Mouse (Mus musculus): ENCODE results near the gene Ppdpf. TPM values are rescaled to one million over a fixed set of nuclear protein-coding genes. Genes with fewer than 3 reads are reported as not detected.
"Not testable (repeated sequence)": the region's sequence is repeated elsewhere in the genome, so short reads cannot be mapped to it uniquely, and the experiment has no call there.

Ppdpf gene
- total RNA-seq, 2 experiments from 2014 or later: 91.2 to 93.3 TPM

DNA sequence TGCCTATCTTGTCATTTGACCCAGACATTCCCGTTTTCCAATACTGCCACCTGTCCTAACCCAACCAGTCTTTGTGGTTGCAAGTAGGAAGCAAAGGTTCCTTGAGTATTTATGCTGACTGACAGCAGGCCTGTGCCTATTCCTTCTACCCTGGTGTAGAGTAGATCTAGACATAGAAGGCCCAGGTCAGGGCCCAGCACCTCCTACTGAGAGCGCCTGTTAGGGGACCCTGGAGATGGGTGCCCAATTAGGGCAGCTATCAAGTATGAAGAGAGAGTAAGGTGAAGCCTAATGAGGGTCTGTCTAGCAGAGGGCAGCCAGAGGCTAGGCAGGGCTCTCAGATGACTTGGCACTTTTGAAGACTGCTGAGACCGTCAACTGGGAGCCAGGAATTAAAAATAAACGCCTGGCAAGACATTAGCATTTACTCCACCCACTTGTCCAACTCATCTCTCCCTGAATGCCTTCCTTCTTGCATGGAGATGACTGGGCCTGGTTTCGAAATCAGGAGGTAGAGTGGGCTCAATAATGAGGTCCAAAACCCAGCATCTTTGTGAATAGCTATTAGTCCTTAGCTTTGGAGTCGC is 29.2 kb upstream of the Ppdpf start:
- DNase-seq (ENCODE audit: low spot score in 2 of 2): no peak

DNA sequence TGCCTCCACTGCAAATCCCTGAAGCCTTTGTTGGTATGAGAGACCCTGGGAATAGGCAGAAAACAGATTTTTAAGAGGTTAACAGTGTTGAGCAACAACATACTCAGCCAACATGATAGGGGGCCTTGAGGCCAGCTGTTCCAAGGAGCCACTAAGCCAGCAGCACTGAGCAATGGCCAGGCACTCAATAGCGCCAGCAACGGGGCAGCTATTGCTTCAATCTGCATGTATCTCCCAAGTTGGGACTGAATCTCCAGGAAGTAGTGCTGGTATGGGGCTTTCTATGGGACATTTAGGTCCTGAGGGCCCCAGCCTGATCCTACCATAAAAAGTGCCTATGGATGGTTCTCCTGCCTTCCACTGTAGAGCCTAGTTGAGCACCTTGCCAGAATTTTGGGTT is 28.6 kb upstream of the Ppdpf start:
- no peak for DNase-seq (ENCODE audit: low spot score in 2 of 2)

DNA sequence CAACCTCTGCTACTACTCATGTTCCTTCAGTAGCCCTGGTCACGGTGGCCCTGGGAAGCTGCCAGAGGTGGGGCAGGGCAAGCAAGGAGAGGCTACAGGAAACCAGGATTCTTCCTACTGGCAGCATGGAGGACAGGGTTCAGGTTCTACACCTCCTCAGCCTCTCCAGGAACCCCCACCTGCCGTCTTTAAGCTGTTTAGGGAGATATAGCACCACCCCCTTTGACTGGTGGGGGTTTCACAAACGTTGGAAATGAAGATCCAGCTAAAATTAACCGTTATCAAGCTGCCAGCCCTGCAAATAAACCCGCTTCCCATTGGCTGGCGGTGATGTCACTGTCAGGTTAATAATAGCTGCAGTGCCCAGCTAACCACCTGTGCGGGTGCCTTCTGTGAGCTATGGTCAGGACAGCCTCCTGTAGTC is 27.9 kb upstream of the Ppdpf start:
- no peak for DNase-seq (ENCODE audit: low spot score in 2 of 2)

DNA sequence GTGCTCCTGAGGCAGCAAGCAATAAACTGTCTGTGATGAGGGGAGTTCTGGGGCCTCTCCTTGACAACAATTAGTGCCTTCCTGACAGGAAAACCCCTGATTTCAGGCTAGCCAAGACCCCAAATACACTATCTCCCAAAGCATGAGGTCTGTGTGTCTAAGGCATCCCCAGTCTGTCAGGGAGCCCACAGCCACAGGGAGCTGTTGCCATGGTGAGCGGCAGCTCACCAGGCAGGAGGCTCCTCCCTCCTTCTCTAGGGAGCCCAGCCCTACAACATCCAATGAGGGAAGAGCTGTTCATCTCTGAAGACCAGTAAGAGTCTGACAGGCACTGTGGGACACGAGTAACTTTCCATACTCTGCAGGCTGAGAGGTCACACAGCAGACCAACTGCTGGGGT is 27.3 kb upstream of the Ppdpf start:
- DNase-seq (ENCODE audit: low spot score in 2 of 2): no peak

DNA sequence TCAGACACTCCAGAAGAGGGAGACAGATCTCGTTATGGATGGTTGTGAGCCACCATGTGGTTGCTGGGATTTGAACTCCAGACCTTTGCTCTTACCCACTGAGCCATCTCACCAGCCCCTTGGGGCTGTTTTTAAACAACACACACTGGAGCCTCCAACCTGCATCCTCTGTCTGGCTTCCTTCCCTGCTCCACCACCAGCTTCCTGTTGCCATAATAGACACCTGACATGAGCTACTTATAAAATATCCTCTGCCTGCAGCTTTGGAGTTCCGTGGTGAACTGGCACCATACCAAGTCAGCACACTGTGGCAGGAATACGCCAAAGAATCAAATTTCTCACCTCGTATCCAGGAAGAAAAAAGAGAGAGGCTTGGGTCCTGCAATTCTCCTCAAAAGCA is 26.2 kb upstream of the Ppdpf start:
- DNase-seq (ENCODE audit: low spot score in 2 of 2): no peak

DNA sequence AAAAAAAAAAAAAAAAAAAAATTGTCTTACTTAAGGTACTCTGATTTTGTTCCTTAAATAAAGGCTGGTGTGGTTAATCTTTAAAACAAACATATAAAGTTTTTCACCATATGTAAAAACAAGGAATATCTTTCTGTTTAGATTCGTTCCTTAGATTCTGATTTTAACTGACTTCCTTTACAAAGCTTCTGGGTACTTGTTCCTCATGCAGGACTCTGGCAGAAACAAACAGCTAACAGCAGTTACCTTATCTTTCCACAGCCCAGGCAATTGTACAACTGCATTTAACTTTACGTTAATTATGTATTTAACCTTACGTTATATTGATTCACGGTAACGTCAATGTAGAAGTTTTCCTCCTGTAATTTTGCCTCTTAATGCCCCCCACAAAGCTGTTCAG is 20.6 kb upstream of the Ppdpf start:
- DNase-seq (ENCODE audit: low spot score in 2 of 2): no peak

DNA sequence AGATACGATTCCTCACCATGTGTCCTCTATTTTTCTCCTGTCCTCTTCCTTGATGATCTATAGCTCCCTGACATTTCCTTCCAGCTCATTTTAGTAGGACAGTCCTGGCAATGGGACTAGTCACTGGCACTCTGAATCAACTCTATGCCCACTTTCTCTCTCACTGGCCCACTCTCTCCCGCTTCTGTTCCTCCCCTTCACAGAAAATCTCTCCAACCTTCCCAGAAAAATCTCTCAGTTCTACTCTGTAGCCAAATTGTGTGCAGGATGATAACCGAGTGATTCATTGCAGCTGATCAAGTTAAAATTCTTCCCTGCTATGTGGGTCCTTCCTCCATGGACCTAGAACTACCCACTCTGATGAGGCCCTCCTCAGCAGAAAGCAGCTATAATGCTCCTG is 12.4 kb upstream of the Ppdpf start:
- DNase-seq (ENCODE audit: low spot score in 2 of 2): no peak

DNA sequence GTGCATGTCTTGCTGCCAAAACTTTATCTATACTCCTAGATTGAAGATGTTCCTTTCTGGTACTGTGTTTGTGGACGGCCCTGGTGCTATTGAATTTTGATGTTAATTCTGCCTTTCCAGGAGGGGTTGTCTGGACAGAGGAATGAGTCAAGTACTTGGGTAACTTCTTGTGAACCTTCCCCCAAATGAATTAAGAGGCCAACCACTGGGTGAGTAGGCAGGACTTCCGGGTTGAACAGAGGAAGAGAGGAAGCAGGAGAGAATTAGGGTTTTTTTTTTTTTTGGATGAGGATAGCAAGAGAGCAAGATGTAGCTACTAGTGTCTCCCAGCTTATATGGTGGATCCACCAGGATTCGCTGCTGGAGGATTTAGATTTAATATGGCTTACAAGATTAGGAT is 9.0 kb upstream of the Ppdpf start:
- DNase-seq (ENCODE audit: low spot score in 2 of 2): no peak

DNA sequence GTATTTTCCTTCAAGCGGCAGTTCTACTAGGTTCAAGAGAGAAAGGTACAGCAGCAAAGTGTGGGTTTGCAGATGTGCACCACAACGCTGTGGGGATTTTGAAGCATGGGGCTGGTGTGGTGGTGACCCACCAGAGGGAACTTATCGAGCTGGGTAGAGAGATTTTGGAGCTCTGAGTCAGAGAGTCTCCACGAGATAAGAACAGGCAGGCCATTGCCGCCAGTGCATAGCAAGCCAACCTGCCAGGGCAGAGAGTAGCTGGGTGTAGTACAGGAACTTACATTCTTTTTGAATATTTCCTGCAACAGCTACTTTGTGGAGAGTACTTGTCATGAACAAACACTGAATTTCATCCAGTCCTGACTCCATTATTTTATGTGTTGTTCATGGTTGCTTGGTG is 8.6 kb upstream of the Ppdpf start:
- DNase-seq (ENCODE audit: low spot score in 2 of 2): no peak

DNA sequence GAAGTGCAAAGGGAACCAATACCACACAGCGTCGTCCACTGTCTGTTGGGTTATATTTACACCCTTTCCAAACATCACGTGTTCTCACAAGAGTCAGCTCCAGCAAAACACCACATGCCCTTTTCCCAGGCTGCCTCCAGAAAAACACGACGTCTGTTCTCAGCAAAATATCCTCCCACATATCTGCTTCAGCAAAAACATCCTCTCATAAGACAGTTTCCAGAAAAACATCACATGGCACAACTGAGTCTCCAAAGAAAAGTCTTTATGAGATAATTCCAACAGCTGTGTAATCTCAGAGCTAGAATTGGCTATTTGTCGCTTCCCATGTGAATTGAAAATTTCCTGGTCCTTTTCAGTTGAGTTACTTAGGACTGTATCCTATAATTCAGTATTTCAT is 6.1 kb upstream of the Ppdpf start:
- DNase-seq (ENCODE audit: low spot score in 2 of 2): no peak

DNA sequence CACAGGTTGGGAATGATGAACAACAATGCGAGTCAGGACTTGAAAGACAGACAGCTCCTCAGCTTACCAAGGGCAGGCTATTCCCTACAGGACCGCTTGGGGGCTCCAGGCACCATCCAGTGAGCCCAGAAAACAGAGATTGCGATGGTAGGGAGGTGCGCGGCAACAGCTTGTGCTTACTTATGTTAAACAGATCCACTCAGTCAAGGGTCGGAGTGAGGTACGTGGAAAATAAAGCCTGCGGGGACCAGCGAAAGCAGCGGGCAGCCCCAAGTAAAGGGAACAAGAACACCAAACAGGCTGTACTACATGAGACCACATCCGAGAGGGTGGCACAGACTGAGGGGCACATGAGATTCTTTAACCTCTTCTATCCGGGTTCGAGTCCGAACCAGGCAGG is 412 bp upstream of the Ppdpf start:
- peak; percentile 37 to 64 for DNase-seq (ENCODE audit: low spot score in 2 of 2)

DNA sequence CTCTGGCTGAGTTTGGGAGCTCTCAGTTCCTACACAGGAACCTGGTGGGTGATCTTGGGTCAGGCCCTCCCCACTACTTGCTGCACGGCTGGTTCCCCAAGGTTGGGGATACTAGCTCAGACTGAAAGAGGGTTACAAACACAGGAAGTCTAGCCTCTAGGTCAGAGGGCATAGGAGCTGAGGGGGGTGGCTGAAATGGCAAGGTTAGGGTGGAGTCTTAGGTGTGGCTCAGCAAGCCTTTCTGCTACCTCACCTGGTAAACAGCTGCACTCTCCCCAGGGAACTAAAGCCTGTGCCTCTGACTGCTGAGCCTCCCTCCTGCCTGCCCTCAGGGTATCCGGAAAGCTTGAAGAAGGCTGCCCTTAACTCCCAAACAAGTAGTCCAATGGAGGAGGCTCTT is 1.6 kb downstream of the Ppdpf start:
- no peak for DNase-seq (ENCODE audit: low spot score in 2 of 2)

DNA sequence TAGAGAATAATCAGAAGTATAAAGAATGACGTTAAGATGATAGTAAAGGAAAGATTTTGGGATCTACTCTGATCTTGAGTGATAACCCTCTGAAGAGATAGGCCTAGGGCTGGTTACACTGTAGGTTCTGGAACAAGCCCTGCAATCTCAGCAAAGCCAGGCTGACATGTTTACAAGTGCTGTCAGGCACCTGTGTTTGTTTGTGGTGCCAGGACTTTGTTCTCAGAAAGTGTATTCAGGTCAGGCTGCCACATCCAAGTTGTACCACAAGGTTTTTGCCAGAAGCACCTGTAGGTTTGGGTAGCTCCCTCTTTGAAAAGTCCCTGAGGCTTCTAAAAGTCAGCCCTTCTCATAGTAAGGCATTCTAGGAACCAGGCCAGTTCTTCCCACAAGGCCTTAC is 2.3 kb downstream of the Ppdpf start:
- no peak for DNase-seq (ENCODE audit: low spot score in 2 of 2)

DNA sequence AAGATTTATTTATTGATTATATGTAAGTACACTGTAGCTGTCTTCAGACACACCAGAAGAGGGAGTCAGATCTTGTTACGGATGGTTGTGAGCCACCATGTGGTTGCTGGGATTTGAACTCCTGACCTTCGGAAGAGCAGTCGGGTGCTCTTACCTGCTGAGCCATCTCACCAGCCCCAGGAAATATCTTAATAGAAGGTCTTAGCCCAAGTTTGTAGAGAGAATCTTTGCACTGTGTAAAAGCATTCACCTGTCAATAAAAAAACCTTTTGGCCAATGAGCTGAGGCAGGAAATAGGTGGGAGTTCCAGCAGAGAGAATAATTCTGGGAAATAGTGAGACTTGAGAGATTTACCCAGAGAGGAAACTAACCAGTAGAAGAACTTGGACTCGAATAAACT is 4.3 kb downstream of the Ppdpf start:
- DNase-seq (ENCODE audit: low spot score in 2 of 2): not testable (repeated sequence)

DNA sequence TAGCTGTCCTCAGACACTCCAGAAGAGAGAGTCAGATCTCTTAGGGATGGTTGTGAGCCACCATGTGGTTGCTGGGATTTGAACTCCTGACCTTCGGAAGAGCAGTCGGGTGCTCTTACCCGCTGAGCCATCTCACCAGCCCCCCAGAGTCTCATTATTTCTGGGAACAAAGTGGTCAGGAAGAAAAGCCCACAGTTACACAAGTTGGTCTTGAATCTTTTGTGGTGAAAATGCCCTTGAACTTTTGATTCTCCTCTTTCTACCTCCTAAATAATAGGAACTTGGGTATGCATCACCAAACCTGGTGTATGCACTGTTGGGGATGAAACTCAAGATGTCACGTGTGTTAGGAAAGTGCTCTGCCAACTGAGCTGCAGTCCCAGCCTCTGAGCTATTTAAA is 4.9 kb downstream of the Ppdpf start:
- no peak for DNase-seq (ENCODE audit: low spot score in 2 of 2)

DNA sequence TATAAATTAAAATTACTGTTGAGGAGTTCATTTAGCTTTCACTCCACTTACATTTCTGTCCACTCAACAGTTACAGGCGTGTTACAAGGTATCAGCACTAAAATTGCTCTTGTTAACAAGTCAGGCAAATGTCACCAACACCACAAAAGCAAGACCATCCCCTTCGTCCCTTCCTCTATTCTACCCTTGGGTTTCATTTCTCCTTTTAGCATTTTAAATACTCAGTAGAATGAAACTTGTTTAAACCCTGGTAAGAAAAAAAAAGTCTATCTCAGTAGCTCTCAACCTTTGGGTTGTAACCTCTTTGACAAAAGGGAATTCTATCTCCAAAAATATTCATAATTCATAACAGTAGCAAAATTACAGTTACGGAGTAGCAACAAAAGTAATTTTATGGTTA is 6.0 kb downstream of the Ppdpf start:
- DNase-seq (ENCODE audit: low spot score in 2 of 2): no peak

DNA sequence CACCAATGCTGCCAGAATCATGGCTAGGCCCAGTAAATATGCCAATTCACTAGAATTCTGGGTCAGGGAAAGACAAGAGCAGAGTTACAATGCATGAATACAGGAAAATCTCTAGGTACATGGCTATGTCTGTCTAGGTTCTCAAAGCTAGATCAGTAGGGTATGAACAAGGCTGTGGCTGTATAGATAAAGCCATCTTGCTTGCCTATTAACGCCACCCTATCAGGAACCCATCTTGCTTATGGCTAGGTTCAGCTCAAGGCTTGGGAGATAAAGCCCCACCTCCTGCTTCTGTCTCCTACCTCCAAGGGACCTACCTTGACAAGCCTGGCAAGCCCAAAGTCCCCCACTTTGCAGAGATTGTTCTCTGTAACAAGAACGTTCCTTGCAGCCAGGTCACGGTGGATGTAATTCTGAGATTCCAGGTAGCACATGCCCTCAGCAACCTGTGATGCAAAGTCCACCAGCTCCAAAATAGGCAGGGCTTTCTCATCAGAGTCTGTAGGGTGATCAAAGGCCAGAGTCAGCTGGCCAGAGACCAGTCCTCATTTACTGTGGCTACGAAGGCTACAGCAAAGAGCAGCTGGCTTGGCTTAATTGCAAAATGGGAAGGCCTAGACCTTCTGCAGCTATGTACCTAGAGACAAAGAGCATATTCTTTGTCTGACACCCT is 9.7 kb downstream of the Ppdpf start:
- no peak for DNase-seq (ENCODE audit: low spot score in 2 of 2)

DNA sequence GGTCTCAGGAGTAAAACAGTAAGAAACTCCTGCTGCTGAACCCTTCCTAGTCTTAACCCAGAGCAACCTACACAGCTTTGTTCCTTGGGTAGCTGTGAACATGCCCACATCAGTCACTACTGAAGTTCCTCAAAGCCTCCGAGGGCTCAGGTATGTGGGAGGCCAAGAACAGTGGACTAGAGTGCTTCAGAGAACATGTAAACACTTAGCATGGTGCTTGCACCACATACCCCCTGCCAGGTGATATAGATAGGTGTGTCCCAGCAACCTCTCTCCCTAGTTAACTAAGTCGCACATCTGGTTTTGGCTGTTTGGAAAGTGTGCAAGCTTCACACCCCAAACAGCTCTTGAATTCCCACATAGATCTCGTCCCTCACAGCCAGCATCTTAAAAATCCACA is 14.6 kb downstream of the Ppdpf start:
- DNase-seq (ENCODE audit: low spot score in 2 of 2): no peak

DNA sequence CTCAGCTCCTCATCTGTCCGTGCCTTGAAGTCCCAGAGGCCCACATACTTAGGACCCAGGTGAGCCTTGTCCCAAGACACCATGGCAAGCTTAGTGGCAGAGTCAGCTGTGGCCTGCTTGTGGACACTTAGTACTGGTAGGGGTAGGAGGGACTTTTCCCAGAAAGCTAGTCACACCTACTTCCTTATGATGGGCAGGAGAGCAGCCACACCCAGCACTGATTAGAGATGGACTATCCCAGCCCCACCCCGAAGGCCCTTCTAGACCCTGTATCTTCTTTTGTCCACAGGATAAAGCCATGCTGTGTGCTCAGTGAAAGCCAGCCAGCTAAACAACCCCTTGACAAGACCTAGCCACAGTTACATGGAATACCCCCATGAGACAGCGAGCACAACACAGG is 15.4 kb downstream of the Ppdpf start, which contains the start of gene Ptk6:
Gene Ptk6, minus strand, starts transcription at position 368 of the 400 bp plus-strand sequence.
- no peak for DNase-seq (ENCODE audit: low spot score in 2 of 2)

DNA sequence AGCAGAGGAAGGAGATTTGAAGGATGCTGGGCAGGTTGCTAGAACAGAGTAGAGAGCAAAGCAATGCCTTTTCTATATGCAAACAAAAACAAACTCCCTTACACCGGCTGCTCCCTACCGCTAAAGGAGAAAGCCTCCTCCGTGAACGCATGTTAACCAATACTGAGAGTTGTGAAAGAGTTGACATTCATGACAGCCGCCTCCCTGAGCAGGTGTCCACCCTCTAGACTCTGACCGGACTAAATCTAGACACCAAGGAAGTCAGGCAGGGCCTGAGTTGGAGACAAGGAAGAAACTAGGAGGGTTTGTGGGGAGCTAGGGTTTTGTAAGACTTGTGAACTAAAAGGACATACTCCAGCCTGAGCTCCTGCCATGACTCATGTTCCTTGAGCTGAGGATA is 15.8 kb downstream of the Ppdpf start:
- no peak for DNase-seq (ENCODE audit: low spot score in 2 of 2)

DNA sequence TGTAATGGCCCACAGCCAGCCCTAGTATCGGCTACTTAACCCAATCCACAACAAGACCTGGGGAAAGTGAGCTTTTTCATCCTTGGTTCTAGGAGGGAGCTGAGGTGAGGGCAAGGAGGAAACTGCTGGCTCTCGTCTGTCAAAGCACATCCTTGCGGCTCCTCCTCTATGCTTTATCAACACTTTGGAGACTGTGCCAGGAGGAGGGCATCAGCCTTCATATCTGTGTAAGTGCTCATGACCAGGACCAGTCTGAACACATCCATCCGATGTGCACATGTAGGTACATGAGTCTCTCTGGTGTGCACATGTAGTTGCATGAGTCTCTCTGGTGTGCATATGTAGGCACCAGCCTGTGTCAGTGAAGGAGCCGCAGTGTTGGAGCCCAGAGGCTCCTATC is 18.6 kb downstream of the Ppdpf start:
- no peak for DNase-seq (ENCODE audit: low spot score in 2 of 2)

DNA sequence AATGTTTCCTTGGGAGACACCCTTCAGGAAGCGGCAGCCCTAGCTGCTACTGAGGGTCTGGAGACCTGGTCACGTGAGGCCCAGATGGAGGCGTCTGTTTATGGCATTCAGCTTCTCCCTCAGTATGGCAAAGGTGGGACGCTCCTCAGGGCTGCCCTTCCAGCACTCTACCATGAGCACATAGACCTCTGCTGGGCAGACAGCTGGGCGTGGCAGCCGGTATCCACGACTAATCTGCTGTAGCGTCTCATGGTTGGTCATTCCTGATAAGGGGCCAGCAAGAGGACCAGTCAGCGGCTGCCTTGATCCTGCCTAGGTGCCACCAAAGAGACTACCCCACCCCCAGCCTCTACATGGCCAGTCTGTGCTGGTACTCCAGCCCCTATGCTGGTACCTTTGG is 19.1 kb downstream of the Ppdpf start:
- DNase-seq (ENCODE audit: low spot score in 2 of 2): no peak

DNA sequence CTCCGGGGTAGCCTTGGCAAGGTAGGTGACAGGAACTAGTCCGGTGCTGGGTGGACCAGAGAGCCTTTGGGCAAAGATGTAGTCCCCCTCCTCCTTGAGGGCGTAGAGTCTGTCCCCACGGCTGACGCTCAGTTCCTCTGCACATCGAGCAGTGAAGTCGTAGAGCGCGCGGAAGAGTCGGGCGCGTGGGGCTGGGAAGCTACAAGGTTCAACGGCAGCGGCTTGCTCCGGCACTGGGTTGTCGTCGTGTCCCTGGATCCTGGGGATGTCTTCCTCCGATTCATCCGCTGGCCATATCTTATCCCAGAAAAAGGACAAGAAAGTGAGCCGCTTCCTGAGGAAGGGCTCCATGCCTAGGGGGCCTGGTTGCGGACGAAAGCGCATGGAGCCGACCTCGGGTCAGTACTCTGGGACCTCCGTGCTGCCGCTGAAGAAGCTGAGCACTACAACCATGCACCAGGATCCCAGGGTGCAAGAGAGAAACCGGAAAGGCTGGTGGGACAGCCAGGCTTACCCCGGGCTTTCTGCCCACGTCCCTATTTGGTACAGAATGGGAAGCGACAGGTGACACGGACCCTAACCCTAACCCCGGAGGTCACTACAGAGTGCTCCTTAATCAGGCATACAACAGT is 25.5 kb downstream of the Ppdpf start:
- DNase-seq (ENCODE audit: low spot score in 2 of 2): no peak
